Mouse (Mus musculus) kidney, postnatal 0 days (tissue): ENCODE results near the gene Tspyl4. TPM values are rescaled to one million over a fixed set of nuclear protein-coding genes. Genes with fewer than 3 reads are reported as not detected.
A peak's percentile ranks its signal among the peaks of the same experiment; 100 is the strongest.

Source experiments
- ATAC-seq: fragments of 200-750 bp; cut with Nextera tagmentation; replicated peaks from 2 replicates; pipeline ENCODE4 v1.8.0; 2017; ENCODE audit warnings: low read depth, moderate number of reproducible peaks, moderate TSS enrichment, moderate library complexity; ENCODE audit not compliant: low FRiP score
- DNase-seq: peaks from one replicate; pipeline ENCODE4 v3.0.0-alpha.2; 2016; ENCODE audit warnings: low spot score
- H3K27ac ChIP-seq: fragments of 300-500 bp; sonication (generic); 2 replicates; pipeline ENCODE4 v1.5.1; 2014; ENCODE audit warnings: mild to moderate bottlenecking
- H3K27me3 ChIP-seq: fragments of 300-500 bp; sonication (generic); 2 replicates; pipeline ENCODE4 v1.6.1; 2014; ENCODE audit warnings: low read length, mixed read lengths; ENCODE audit not compliant: insufficient read depth
- H3K36me3 ChIP-seq: fragments of 300-500 bp; sonication (generic); 2 replicates; pipeline ENCODE4 v1.6.1; 2014; ENCODE audit warnings: low read length, mixed read lengths; ENCODE audit not compliant: insufficient read depth
- H3K4me1 ChIP-seq: fragments of 300-500 bp; sonication (generic); replicated peaks from 2 replicates; pipeline ENCODE4 v1.6.1; 2014; ENCODE audit warnings: antibody characterized with exemption, low read length, mixed read lengths; ENCODE audit not compliant: insufficient read depth
- H3K4me2 ChIP-seq: fragments of 300-500 bp; sonication (generic); 2 replicates; pipeline ENCODE4 v1.6.1; 2014; ENCODE audit warnings: mild to moderate bottlenecking, low read length, moderate library complexity, mixed read lengths
- H3K4me3 ChIP-seq: fragments of 300-500 bp; sonication (generic); replicated peaks from 2 replicates; pipeline ENCODE4 v1.5.1; 2014; ENCODE audit warnings: low read depth, low read length
- H3K9ac ChIP-seq: fragments of 300-500 bp; sonication (generic); 2 replicates; pipeline ENCODE4 v1.6.1; 2014; ENCODE audit warnings: low read depth, low read length
- H3K9me3 ChIP-seq: fragments of 300-500 bp; sonication (generic); replicated peaks from 2 replicates; pipeline ENCODE4 v1.6.1; 2016; ENCODE audit warnings: low read length, inconsistent platforms, mixed read lengths
- CTCF ChIP-seq: IDR thresholded peaks from 2 replicates; pipeline ENCODE4 v1.5.1; 2016; ENCODE audit warnings: antibody characterized with exemption, low read depth, mild to moderate bottlenecking, moderate library complexity
- WGBS: fragments of 180-500 bp; shearing (Covaris S2); extraction: QIAGEN DNeasy Blood & Tissue Kit; methylation state at CpG from one replicate; pipeline ENCODE4 v1.1.7; 2014; 5-methylcytosine and 5-hydroxymethylcytosine counted together
- polyA plus RNA-seq: library from polyadenylated mRNA; unstranded; fragments of >200 nt; fragmentation: Nextera tagmentation; extraction: Ambion mirVana; gene quantifications from 2 replicates; pipeline ENCODE4 v1.2.1, GENCODE M21; 2015

Gene Tspyl4
- polyA plus RNA-seq, 1 experiment from 2014 or later, result 9.4 TPM

DNA sequence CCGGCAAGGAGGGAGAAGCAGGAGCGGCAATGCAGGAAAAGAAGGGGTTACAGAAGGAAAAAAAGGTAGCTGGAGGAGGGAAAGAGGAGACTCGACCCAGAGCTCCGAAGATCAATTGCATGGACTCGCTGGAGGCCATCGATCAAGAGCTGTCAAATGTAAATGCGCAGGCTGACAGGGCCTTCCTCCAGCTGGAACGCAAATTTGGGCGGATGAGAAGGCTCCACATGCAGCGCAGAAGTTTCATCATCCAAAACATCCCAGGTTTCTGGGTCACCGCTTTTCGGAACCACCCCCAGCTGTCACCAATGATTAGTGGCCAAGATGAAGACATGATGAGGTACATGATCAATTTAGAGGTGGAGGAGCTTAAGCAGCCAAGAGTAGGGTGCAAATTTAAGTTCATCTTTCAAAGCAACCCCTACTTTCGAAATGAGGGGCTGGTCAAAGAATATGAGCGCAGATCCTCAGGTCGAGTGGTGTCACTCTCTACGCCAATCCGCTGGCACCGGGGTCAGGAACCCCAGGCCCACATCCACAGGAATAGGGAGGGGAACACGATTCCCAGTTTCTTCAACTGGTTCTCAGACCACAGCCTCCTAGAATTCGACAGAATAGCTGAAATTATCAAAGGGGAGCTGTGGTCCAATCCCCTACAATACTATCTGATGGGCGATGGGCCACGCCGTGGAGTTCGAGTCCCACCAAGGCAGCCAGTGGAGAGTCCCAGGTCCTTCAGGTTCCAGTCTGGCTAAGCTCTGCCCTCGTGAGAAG lies 925 bp downstream of the Tspyl4 start:
- ATAC-seq, result peak; percentile 14; the same call in 1 of the 2 replicates
- Histone ChIP-seq H3K9me3 (no peaks in the 10 kb centered on the region), H3K36me3 (no peaks in the 10 kb centered on the region), H3K27me3 (no peaks in the 10 kb centered on the region), H3K4me3 (peak overlapping the region; percentile 71), H3K4me1 (no peaks in the 10 kb centered on the region; the same call in 1 of the 2 replicates), H3K27ac (no peak overlapping the region), H3K9ac (peak overlapping the region; percentile 65), H3K4me2 (peak overlapping the region; percentile 93)
- no peak for TF ChIP-seq CTCF
- DNase-seq, result peak; percentile 14
- WGBS, result 43% methylated on average over 25 of the region's 25 CpGs

DNA sequence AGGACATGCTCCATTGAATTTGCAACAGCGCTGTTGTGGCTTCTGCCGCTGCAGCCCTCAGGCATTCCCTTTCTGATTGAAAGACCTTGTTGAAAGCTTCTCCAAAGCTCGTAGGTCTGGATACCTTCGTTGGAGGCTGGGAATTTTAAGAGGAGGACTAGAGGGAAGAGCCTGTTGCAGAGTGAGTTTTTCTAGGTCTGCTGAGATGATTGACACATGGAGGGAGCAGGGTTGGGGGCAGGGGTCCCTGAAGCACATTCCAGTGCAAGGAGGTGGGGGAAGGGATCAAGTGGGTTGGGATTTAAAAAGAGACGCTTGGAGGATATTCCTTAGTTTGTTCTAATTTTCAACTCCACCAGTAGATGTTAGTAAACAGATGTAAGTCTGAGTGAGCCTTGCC lies 3.1 kb downstream of the Tspyl4 start:
- Histone ChIP-seq H3K4me1 (no peaks in the 10 kb centered on the region; the same call in 1 of the 2 replicates), H3K9ac (no peak overlapping the region), H3K4me2 (0 out of 2 replicates have a peak overlapping the region, but pooled peaks have one; percentile 13), H3K4me3 (no peak overlapping the region), H3K36me3 (no peaks in the 10 kb centered on the region), H3K9me3 (no peaks in the 10 kb centered on the region), H3K27me3 (no peaks in the 10 kb centered on the region), H3K27ac (no peak overlapping the region)
- 22% methylated on average over 5 of the region's 5 CpGs for WGBS
- ATAC-seq (no peak), DNase-seq (no peak)
- no peak for TF ChIP-seq CTCF

DNA sequence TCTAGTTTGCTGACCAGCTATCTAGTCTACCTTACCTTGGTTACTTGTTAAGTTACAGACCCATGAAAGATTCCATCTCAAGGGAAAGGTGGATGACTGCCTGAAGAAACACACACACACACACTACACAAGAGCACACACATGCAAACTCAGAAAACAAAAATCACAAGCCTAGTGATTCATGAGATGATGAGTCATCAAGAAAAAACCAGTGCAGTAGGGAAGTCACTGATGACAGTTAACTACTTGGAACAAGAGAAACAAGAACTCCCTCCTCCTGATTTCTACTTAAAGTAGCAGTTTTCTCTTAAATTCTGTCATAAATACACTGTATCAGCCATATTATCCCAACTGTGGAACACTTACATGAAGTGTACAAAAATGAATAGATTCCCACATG lies 9.8 kb downstream of the Tspyl4 start:
- DNase-seq (no peak), ATAC-seq (no peak)
- TF ChIP-seq CTCF, result no peak

DNA sequence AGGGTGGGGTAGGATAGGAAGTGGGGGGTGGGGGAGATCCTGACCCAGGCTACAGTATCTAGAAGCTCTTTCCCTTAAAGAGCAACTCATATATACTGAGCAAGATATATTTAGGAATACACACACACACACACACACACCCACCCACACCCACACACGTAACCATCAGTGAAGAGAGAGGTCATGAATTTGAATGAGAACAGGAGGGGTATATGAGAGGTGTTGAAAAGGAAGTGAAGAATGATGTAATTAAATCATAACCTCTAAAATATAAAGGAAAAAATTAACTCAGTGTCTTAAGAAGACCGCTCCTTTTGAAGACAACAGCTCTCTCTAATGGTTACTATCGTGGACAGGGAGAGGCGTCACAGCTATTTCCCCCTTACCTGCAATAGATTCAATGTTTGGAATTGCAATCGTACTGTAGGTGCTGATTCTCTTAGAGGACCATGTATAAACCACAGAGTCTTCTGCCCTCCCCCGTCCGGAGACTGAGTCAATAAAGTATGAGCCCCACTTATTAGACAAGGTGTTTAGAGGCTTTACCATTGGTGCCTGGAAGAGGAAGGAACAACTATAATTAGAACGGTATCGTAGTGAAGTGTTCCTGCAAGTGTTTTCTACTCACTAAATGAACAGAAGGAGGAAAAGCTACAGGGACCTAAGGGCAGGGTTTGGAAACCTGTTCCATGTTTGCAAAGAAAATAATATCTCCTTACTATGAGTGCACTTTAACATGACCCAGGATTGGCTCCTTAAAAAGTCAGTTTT lies 12.9 kb downstream of the Tspyl4 start:
- no peaks in the 10 kb centered on the region for H3K4me1 ChIP-seq
- no peaks in the 10 kb centered on the region for H3K27me3 ChIP-seq
- no peak for DNase-seq
- H3K4me2 ChIP-seq, result no peak overlapping the region
- peaks cover 13% of the 10 kb centered on the region; the same call in 1 of the 2 replicates for H3K36me3 ChIP-seq
- H3K4me3 ChIP-seq, result no peak overlapping the region
- no peak overlapping the region for H3K9ac ChIP-seq
- no peak overlapping the region for H3K27ac ChIP-seq
- no peak for TF ChIP-seq CTCF
- no peak for ATAC-seq
- 88% methylated on average over 9 of the region's 9 CpGs for WGBS
- no peaks in the 10 kb centered on the region for H3K9me3 ChIP-seq

More for the DNA sequence above, 9.8 kb downstream of the Tspyl4 start:
- H3K9me3 ChIP-seq, result no peaks in the 10 kb centered on the region
- H3K4me2 ChIP-seq, result no peak overlapping the region
- H3K27ac ChIP-seq, result no peak overlapping the region
- no peak overlapping the region for H3K9ac ChIP-seq
- H3K4me3 ChIP-seq, result no peak overlapping the region
- H3K27me3 ChIP-seq, result no peaks in the 10 kb centered on the region
- H3K36me3 ChIP-seq, result 0 out of 2 replicates have a peak, but pooled peaks cover 4% of the 10 kb centered on the region
- H3K4me1 ChIP-seq, result no peaks in the 10 kb centered on the region

DNA sequence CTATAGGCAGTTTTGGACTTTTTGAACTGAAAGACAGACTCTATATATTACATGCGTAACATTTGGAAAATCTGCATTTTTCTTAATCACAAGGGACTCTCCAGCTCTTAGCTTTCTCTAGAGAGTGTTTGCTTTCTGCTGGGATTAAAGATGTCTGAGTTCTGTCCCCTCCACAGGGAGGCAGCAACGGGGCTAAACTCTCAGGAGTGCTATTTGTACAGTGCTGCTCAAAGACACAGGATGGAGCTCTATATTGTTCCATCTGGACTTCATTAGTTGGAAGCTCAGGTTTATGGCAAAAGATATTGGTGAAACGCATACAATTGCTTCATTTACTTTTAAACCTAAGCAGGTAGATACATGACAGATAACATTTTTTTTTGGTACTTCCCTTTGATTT lies 15.3 kb downstream of the Tspyl4 start:
- Histone ChIP-seq H3K27ac (no peak overlapping the region), H3K4me2 (no peak overlapping the region), H3K9ac (no peak overlapping the region), H3K36me3 (peaks cover 13% of the 10 kb centered on the region; the same call in 1 of the 2 replicates), H3K4me1 (no peaks in the 10 kb centered on the region), H3K9me3 (no peaks in the 10 kb centered on the region), H3K4me3 (no peak overlapping the region), H3K27me3 (no peaks in the 10 kb centered on the region)
- 68% methylated on average over 3 of the region's 3 CpGs for WGBS
- ATAC-seq (no peak), DNase-seq (no peak)
- TF ChIP-seq CTCF, result 0 out of 2 replicates have a peak, but pooled peaks have one; percentile 6

DNA sequence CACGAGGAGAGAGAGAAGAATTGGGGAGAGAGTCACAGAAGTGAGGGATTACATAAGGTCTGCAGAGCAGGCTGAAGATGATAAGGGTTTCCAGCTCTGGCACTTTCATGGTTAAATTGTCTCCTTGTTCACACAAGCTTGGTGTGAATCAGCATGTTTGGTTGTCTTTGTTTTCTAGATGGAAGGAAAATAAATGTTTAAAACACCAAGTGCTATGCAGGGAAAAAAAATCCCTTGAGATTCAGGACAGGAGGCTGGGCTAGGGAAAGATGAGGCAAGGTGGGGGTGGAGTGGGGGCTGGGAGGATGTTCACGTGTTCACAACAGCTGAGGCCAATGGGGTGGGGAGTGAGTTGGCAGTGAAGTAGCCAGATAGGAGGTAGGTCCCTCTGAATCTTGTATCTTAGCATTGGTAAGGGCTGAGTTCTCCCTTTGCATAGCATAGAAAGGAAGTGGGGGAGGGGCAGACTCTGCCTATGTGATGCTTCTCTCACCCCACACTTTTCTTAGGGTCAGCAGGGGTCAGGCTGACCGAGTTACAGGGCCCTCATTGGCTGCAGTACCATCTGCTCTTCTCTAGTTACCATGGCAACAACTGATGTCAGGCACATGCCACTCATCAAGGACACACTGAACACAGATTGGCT lies 19.5 kb downstream of the Tspyl4 start:
- TF ChIP-seq CTCF, result no peak
- Histone ChIP-seq H3K4me3 (no peak overlapping the region), H3K4me1 (no peaks in the 10 kb centered on the region), H3K9ac (no peak overlapping the region), H3K4me2 (peak overlapping the region; percentile 23; the same call in 1 of the 2 replicates), H3K9me3 (no peaks in the 10 kb centered on the region), H3K27me3 (no peaks in the 10 kb centered on the region), H3K36me3 (peaks cover 8% of the 10 kb centered on the region; the same call in 1 of the 2 replicates), H3K27ac (no peak overlapping the region)
- WGBS, result 5% methylated on average over 3 of the region's 3 CpGs
- ATAC-seq (no peak; the same call in 1 of the 2 replicates), DNase-seq (peak; percentile 30)
